Comparison of ENCODE assay signal across 15 mouse cellular contexts in the genomic region with DNA sequence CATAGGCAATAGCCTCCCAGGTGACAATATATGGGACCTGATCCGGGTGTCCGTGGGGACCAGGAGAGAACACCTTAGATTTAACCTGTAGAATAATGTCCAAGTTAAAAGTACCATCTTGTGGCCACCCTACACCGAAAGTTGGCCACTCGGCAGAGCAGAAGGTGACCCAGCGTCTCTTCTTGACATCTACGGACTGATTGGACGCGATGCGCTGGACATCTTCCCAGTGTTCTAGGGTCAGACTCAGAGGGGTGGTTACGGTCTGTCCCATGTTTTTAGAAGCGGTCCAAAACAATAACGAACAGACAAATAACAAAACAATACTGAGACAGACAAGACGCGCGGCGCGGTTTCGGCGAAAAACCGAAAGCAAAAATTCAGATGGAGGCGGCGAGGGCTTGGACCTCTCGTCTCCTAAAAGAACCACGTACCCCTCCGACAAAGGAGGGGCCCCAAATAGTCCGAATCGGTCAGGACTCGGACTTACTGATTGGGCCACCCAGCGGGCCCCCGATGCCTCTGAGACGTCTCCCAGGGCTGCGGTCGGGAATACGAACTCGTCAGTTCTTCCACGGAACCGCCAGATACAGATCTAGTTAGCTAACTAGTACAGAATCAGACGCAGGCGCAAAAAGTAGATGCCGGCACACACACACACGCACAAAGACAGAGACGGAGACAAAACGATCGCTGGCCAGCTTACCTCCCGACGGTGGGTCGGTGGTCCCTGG. TPM values are rescaled to one million over a fixed set of nuclear protein-coding genes. Genes with fewer than 3 reads are reported as not detected.
DNase-seq lines count a peak whose midpoint lies in the region; ATAC-seq and TF ChIP-seq lines count a peak whose summit lies in the region.
"Not testable (repeated sequence)": the region's sequence is repeated elsewhere in the genome, so short reads cannot be mapped to it uniquely, and the experiment has no call there.
"Had no signal": no experiment of that assay in that cellular context is flagged by ENCODE, and none has a peak within 500 bp of the region (broad histone marks: within the 10 kb centered on the region; RNA-seq: fewer than 3 reads in every experiment).

No protein-coding gene starts in this region.

- H3K9me3 ChIP-seq in CH12.LX (replicated peaks; ENCODE audit: low read length): peaks cover 45% of the 10 kb centered on the region
- peaks cover 22% of the 10 kb centered on the region for H3K9me3 ChIP-seq in midbrain, embryonic 11.5 days (ENCODE audit: control insufficient read depth, low read length)

- H3K4me3 ChIP-seq in CH12.LX (replicated peaks in 1 of 3; ENCODE audit: low read depth in 2 of 3, low read length in 2 of 3, poor library complexity in 1 of 3): peak overlapping the region; percentile 50 to 65 (median 59)
- H3K4me3 ChIP-seq in cerebellum, adult 2 months (replicated peaks; ENCODE audit: insufficient read depth, low read depth, low read length); midbrain, embryonic 11.5 days (ENCODE audit: low read depth, low read length): not testable (repeated sequence)

- TF ChIP-seq POLR2A in CH12.LX (IDR thresholded peaks at IDR 0.05; ENCODE audit: low read depth, low read length): peak; percentile 63
- TF ChIP-seq POLR2A in cerebellum, adult 2 months (IDR thresholded peaks at IDR 0.05; ENCODE audit: borderline replicate concordance, insufficient read depth, low read length): not testable (repeated sequence)

- not testable (repeated sequence) for ATAC-seq in midbrain, embryonic 11.5 days (ENCODE audit: low FRiP score)

- not testable (repeated sequence) for TF ChIP-seq EP300 in CH12.LX (IDR thresholded peaks at IDR 0.05; ENCODE audit: low read length)

- H3K79me2 ChIP-seq in CH12.LX (replicated peaks; ENCODE audit: control insufficient read depth, extremely low read depth, insufficient read depth, poor library complexity, severe bottlenecking): peaks cover 21% of the 10 kb centered on the region; the same call in 1 of the 2 replicates

- not testable (repeated sequence) for TF ChIP-seq CTCF in CH12.LX (conservative IDR thresholded peaks at IDR 0.05 in 1 of 2, IDR thresholded peaks at IDR 0.05 in 1 of 2; ENCODE audit: low read depth in 2 of 2, low read length in 2 of 2); cerebellum, adult 2 months (IDR thresholded peaks at IDR 0.05; ENCODE audit: borderline replicate concordance, insufficient read depth, low read depth, low read length)

- H3K4me1 ChIP-seq in CH12.LX (ENCODE audit: control insufficient read depth in 1 of 2, insufficient read depth in 2 of 2); cerebellum, adult 2 months (ENCODE audit: control insufficient read depth, insufficient read depth, low read length); midbrain, embryonic 11.5 days (ENCODE audit: control insufficient read depth, insufficient read depth, low read length): not testable (repeated sequence)

- H3K9ac ChIP-seq in CH12.LX (ENCODE audit: insufficient read depth, low read depth): peak overlapping the region; percentile 60
- H3K9ac ChIP-seq in midbrain, embryonic 11.5 days (ENCODE audit: low read length): not testable (repeated sequence)

- in situ Hi-C loops in CH12.LX (cut with MboI; ENCODE audit: low pct_ligation_motif_present, low pct_unique_long_range_greater_than_20kb, low sequenced_read_pairs): not testable (repeated sequence)

- DNase-seq in A20 (ENCODE audit: low read depth, low spot score): peak; percentile 96
- peak; percentile 59 for DNase-seq in CH12.LX (ENCODE audit: extremely low read depth)
- peak; percentile 95 for DNase-seq in MN1 (ENCODE audit: low spot score)
- peak; percentile 58 for DNase-seq in R1 (ENCODE audit: low read depth, low spot score)
- peak; percentile 32 for DNase-seq in cerebellum, adult 11-12 months
- not testable (repeated sequence) for DNase-seq in cerebellum, adult 2 months
- DNase-seq in cerebellum, adult 9-11 months: peak; percentile 23
- DNase-seq in midbrain, embryonic 11.5 days (ENCODE audit: low spot score, missing footprints): peak; percentile 54

- peak overlapping the region; percentile 83 for H3K27ac ChIP-seq in CH12.LX (ENCODE audit: insufficient read depth, low read depth)
- peak overlapping the region; percentile 30; the same call in 1 of the 2 replicates for H3K27ac ChIP-seq in cerebellum, adult 2 months (ENCODE audit: insufficient read depth, low read length)
- not testable (repeated sequence) for H3K27ac ChIP-seq in midbrain, embryonic 11.5 days (ENCODE audit: low read depth, low read length)

- 98% methylated on average over 47 of the region's 47 CpGs for WGBS in cerebellum, adult 2 months
- 96% methylated on average over 47 of the region's 47 CpGs for WGBS in midbrain, embryonic 11.5 days

- dilution Hi-C loops in CH12.LX (cut with MboI; ENCODE audit: extremely low pct_ligation_motif_present, extremely low pct_unique_long_range_greater_than_20kb, low sequenced_read_pairs): not testable (repeated sequence)

- not testable (repeated sequence) for TF ChIP-seq RAD21 in CH12.LX (IDR thresholded peaks at IDR 0.05; ENCODE audit: low read depth, low read length)

- H3K36me3 ChIP-seq in CH12.LX (replicated peaks in 1 of 2; ENCODE audit: control insufficient read depth in 1 of 2, insufficient read depth in 1 of 2, low read length in 1 of 2): peaks cover 18 to 23% of the 10 kb centered on the region in 2 experiments
- not testable (repeated sequence) for H3K36me3 ChIP-seq in midbrain, embryonic 11.5 days (ENCODE audit: control insufficient read depth, insufficient read depth, low read length)

- not testable (repeated sequence) for H3K4me2 ChIP-seq in CH12.LX (ENCODE audit: insufficient read depth, low read depth, poor library complexity, severe bottlenecking); midbrain, embryonic 11.5 days

- H3K27me3 ChIP-seq in CH12.LX (replicated peaks); cerebellum, adult 2 months (ENCODE audit: control insufficient read depth, insufficient read depth, low read length); midbrain, embryonic 11.5 days (ENCODE audit: control insufficient read depth, insufficient read depth, low read length): not testable (repeated sequence)

TF ChIP-seq in CH12.LX, 34 proteins besides CTCF, POLR2A, EP300 and RAD21:
- TF ChIP-seq KAT2A (IDR thresholded peaks at IDR 0.05; ENCODE audit: insufficient replicate concordance, low read length) (0 out of 2 replicates have a peak, but pooled peaks have one; percentile 8), TCF12 (IDR thresholded peaks at IDR 0.05; ENCODE audit: low read depth, low read length) (peak; percentile 47; the same call in 1 of the 2 replicates), SIN3A (IDR thresholded peaks at IDR 0.05; ENCODE audit: low read length) (peak; percentile 62; the same call in 1 of the 2 replicates), NELFE (IDR thresholded peaks at IDR 0.05; ENCODE audit: low read depth, low read length) (peak; percentile 32; the same call in 1 of the 2 replicates), CHD1 (IDR thresholded peaks at IDR 0.05; ENCODE audit: low read depth, low read length) (peak; percentile 96), ZMIZ1 (IDR thresholded peaks at IDR 0.05; ENCODE audit: low read depth, low read length) (peak; percentile 84), SMC3 (IDR thresholded peaks at IDR 0.05; ENCODE audit: low read depth, low read length) (peak; percentile 5; the same call in 1 of the 2 replicates), POLR2AphosphoS2 (IDR thresholded peaks at IDR 0.05; ENCODE audit: low read depth, low read length) (peak; percentile 95)

RNA-seq across cellular contexts. Expression of a gene that starts 10.1 kb away (rescaled TPM):
- 19.9 and 20.9 TPM in 2 replicates for total RNA-seq in CH12.LX (2012; rRNA removed)
- 16.8 and 17.9 TPM in 2 replicates for total RNA-seq in CH12.LX (2014; rRNA removed)
- 22.4 and 23.3 TPM in 2 replicates for polyA plus RNA-seq in CH12.LX (2012; ENCODE audit: insufficient read length, low read depth)
- 73.1 and 73.4 TPM in 2 replicates for polyA plus RNA-seq in cerebellum, adult 2 months (2012; rRNA removed)
- 35.3 and 35.5 TPM in 2 replicates for polyA plus RNA-seq in midbrain, embryonic 11.5 days (2014; fragmentation: Nextera tagmentation; extraction: Ambion mirVana)

RNA-seq across cellular contexts. Expression of a gene that starts 22.2 kb away (rescaled TPM):
- 1.8 and 3.1 TPM in 2 replicates for total RNA-seq in CH12.LX (2012; rRNA removed)
- total RNA-seq in CH12.LX (2014; rRNA removed): 1.3 and 2.2 TPM in 2 replicates
- 1.8 and 2.6 TPM in 2 replicates for polyA plus RNA-seq in CH12.LX (2012; ENCODE audit: insufficient read length, low read depth)
- polyA plus RNA-seq in cerebellum, adult 2 months (2012; rRNA removed): 670 and 684 TPM in 2 replicates
- polyA plus RNA-seq in midbrain, embryonic 11.5 days (2014; fragmentation: Nextera tagmentation; extraction: Ambion mirVana): 777 and 840 TPM in 2 replicates

RNA-seq across cellular contexts. Expression of a gene that starts 26.5 kb away (rescaled TPM):
- total RNA-seq in CH12.LX (2012; rRNA removed) (0.04 TPM in 1 of 2 replicates, not detected in the other), CH12.LX (2014; rRNA removed) (not detected in 2 replicates)
- polyA plus RNA-seq in CH12.LX (2012; ENCODE audit: insufficient read length, low read depth): 0.07 TPM in 1 of 2 replicates, not detected in the other
- 0.05 and 0.06 TPM in 2 replicates for polyA plus RNA-seq in cerebellum, adult 2 months (2012; rRNA removed)
- polyA plus RNA-seq in midbrain, embryonic 11.5 days (2014; fragmentation: Nextera tagmentation; extraction: Ambion mirVana): 0.06 and 0.12 TPM in 2 replicates
- total RNA-seq: adrenal gland, adult 18-20 months; adrenal gland, adult 2 months; adrenal gland, postnatal 10 days; adrenal gland, postnatal 14 days; adrenal gland, postnatal 25 days; adrenal gland, postnatal 36 days had no signal
- polyA plus RNA-seq: activated CD4-positive, CD25-positive, alpha-beta regulatory T cell, adult 4 months; adrenal gland, adult 2 months had no signal

RNA-seq across cellular contexts. Expression of a gene that starts 44.3 kb away (rescaled TPM):
- total RNA-seq in CH12.LX (2012; rRNA removed) (36.0 and 36.2 TPM in 2 replicates), CH12.LX (2014; rRNA removed) (16.4 and 20.3 TPM in 2 replicates)
- 47.6 and 48.0 TPM in 2 replicates for polyA plus RNA-seq in CH12.LX (2012; ENCODE audit: insufficient read length, low read depth)
- 28.2 and 32.5 TPM in 2 replicates for polyA plus RNA-seq in cerebellum, adult 2 months (2012; rRNA removed)
- polyA plus RNA-seq in midbrain, embryonic 11.5 days (2014; fragmentation: Nextera tagmentation; extraction: Ambion mirVana): 38.4 and 39.9 TPM in 2 replicates

RNA-seq across cellular contexts. Expression of a gene that starts 59.9 kb away (rescaled TPM):
- total RNA-seq in CH12.LX (2012; rRNA removed) (142 and 168 TPM in 2 replicates), CH12.LX (2014; rRNA removed) (204 and 207 TPM in 2 replicates)
- polyA plus RNA-seq in CH12.LX (2012; ENCODE audit: insufficient read length, low read depth): 393 and 396 TPM in 2 replicates
- 691 and 692 TPM in 2 replicates for polyA plus RNA-seq in cerebellum, adult 2 months (2012; rRNA removed)
- polyA plus RNA-seq in midbrain, embryonic 11.5 days (2014; fragmentation: Nextera tagmentation; extraction: Ambion mirVana): 171 and 181 TPM in 2 replicates

Comparison
In these comparisons a context has a peak if more than half of its experiments do, and no peak if none do; other contexts are left out.
1. RNA of a gene that starts 22.2 kb away (polyA plus RNA-seq): 777 to 840 TPM in midbrain, embryonic 11.5 days and 670 to 684 TPM in cerebellum, adult 2 months; 1.8 to 2.6 TPM in CH12.LX; every median in the first group is over 100 times any median in the second.